Mouse (Mus musculus): Measurements from ENCODE around the gene Sdad1. TPM values are rescaled to one million over a fixed set of nuclear protein-coding genes. Genes with fewer than 3 reads are reported as not detected.
"Not testable (repeated sequence)": the region's sequence is repeated elsewhere in the genome, so short reads cannot be mapped to it uniquely, and the experiment has no call there.

The Sdad1 gene
- polyA plus RNA-seq (2014; fragmentation: Nextera tagmentation; extraction: Ambion mirVana) = 29.9 and 38.8 TPM in 2 replicates

GRCm38 (mm10) chr5:92309681-92310511, at the start of gene Sdad1:
Gene Sdad1 (minus strand): TSS chr5:92310479.
- Histone ChIP-seq H3K36me3 (ENCODE audit: control insufficient read depth, insufficient read depth, low read length) (peaks cover 5% of the 10 kb centered on the region; the same call in 1 of the 2 replicates), H3K27ac (replicated peaks; ENCODE audit: low read depth, low read length) (peak within 1 kb of the TSS; percentile 41; the same call in 1 of the 2 replicates), H3K27me3 (ENCODE audit: control insufficient read depth, insufficient read depth, low read length) (no peaks in the 10 kb centered on the region), H3K9ac (replicated peaks; ENCODE audit: low read length) (peak within 1 kb of the TSS; percentile 72), H3K4me3 (replicated peaks; ENCODE audit: low read depth, low read length) (peak within 1 kb of the TSS; percentile 87), H3K4me1 (ENCODE audit: control insufficient read depth, insufficient read depth, low read length) (peaks cover 10% of the 10 kb centered on the region), H3K9me3 (ENCODE audit: control insufficient read depth, low read length) (no peaks in the 10 kb centered on the region), H3K4me2 (ENCODE audit: low read length) (peak within 1 kb of the TSS; percentile 76)
- WGBS = 2% methylated on average over 41 of the region's 41 CpGs
- ATAC-seq (ENCODE audit: low FRiP score, low TSS enrichment) = peak; percentile 94
- peak; percentile 97 for DNase-seq

GRCm38 (mm10) chr5:92358767-92359455, 48.6 kb upstream of the Sdad1 start:
- no peak for DNase-seq
- WGBS = 76% methylated on average over 11 of the region's 11 CpGs
- Histone ChIP-seq H3K4me2 (ENCODE audit: low read length) (no peak overlapping the region), H3K27ac (replicated peaks; ENCODE audit: low read depth, low read length) (no peak overlapping the region), H3K9me3 (ENCODE audit: control insufficient read depth, low read length) (no peaks in the 10 kb centered on the region), H3K4me1 (ENCODE audit: control insufficient read depth, insufficient read depth, low read length) (no peaks in the 10 kb centered on the region), H3K4me3 (replicated peaks; ENCODE audit: low read depth, low read length) (no peak overlapping the region), H3K27me3 (ENCODE audit: control insufficient read depth, insufficient read depth, low read length) (no peaks in the 10 kb centered on the region), H3K9ac (replicated peaks; ENCODE audit: low read length) (no peak overlapping the region), H3K36me3 (ENCODE audit: control insufficient read depth, insufficient read depth, low read length) (no peaks in the 10 kb centered on the region)
- no peak for ATAC-seq (ENCODE audit: low FRiP score, low TSS enrichment)

GRCm38 (mm10) chr5:92358033-92358432, 47.8 kb upstream of the Sdad1 start:
- ATAC-seq (ENCODE audit: low FRiP score, low TSS enrichment) = no peak
- Histone ChIP-seq H3K9ac (replicated peaks; ENCODE audit: low read length) (no peak overlapping the region), H3K27me3 (ENCODE audit: control insufficient read depth, insufficient read depth, low read length) (no peaks in the 10 kb centered on the region), H3K4me3 (replicated peaks; ENCODE audit: low read depth, low read length) (no peak overlapping the region), H3K36me3 (ENCODE audit: control insufficient read depth, insufficient read depth, low read length) (no peaks in the 10 kb centered on the region), H3K9me3 (ENCODE audit: control insufficient read depth, low read length) (no peaks in the 10 kb centered on the region), H3K27ac (replicated peaks; ENCODE audit: low read depth, low read length) (no peak overlapping the region), H3K4me1 (ENCODE audit: control insufficient read depth, insufficient read depth, low read length) (no peaks in the 10 kb centered on the region), H3K4me2 (ENCODE audit: low read length) (no peak overlapping the region)
- DNase-seq = no peak
- 64% methylated on average over 12 of the region's 12 CpGs for WGBS

- Histone ChIP-seq H3K9me3 (ENCODE audit: control insufficient read depth, low read length) (no peaks in the 10 kb centered on the region), H3K9ac (replicated peaks; ENCODE audit: low read length) (no peak overlapping the region), H3K4me3 (replicated peaks; ENCODE audit: low read depth, low read length) (no peak overlapping the region), H3K27ac (replicated peaks; ENCODE audit: low read depth, low read length) (no peak overlapping the region), H3K4me1 (ENCODE audit: control insufficient read depth, insufficient read depth, low read length) (0 out of 2 replicates have a peak, but pooled peaks cover 3% of the 10 kb centered on the region), H3K27me3 (ENCODE audit: control insufficient read depth, insufficient read depth, low read length) (peaks cover 3% of the 10 kb centered on the region; the same call in 1 of the 2 replicates), H3K4me2 (ENCODE audit: low read length) (no peak overlapping the region), H3K36me3 (ENCODE audit: control insufficient read depth, insufficient read depth, low read length) (no peaks in the 10 kb centered on the region)
- DNase-seq (peak; percentile 18), ATAC-seq (ENCODE audit: low FRiP score, low TSS enrichment) (no peak)
- 63% methylated on average over 11 of the region's 11 CpGs for WGBS
These were observed 43.2 kb upstream of the Sdad1 start for GRCm38 (mm10) chr5:92353517-92353916.

- H3K27me3 ChIP-seq (ENCODE audit: control insufficient read depth, insufficient read depth, low read length); H3K4me2 ChIP-seq (ENCODE audit: low read length); H3K4me1 ChIP-seq (ENCODE audit: control insufficient read depth, insufficient read depth, low read length); H3K9ac ChIP-seq (replicated peaks; ENCODE audit: low read length); H3K27ac ChIP-seq (replicated peaks; ENCODE audit: low read depth, low read length); DNase-seq; H3K9me3 ChIP-seq (ENCODE audit: control insufficient read depth, low read length); ATAC-seq (ENCODE audit: low FRiP score, low TSS enrichment); H3K36me3 ChIP-seq (ENCODE audit: control insufficient read depth, insufficient read depth, low read length); H3K4me3 ChIP-seq (replicated peaks; ENCODE audit: low read depth, low read length): not testable (repeated sequence)
- 85% methylated on average over 4 of the region's 4 CpGs for WGBS
These were observed 42.4 kb upstream of the Sdad1 start for GRCm38 (mm10) chr5:92352716-92353115.

- 0 out of 2 replicates have a peak, but pooled peaks cover 3% of the 10 kb centered on the region for H3K4me1 ChIP-seq (ENCODE audit: control insufficient read depth, insufficient read depth, low read length)
- H3K4me2 ChIP-seq (ENCODE audit: low read length) = no peak overlapping the region
- no peak for DNase-seq
- peaks cover 3% of the 10 kb centered on the region; the same call in 1 of the 2 replicates for H3K27me3 ChIP-seq (ENCODE audit: control insufficient read depth, insufficient read depth, low read length)
- ATAC-seq (ENCODE audit: low FRiP score, low TSS enrichment) = no peak
- H3K27ac ChIP-seq (replicated peaks; ENCODE audit: low read depth, low read length) = no peak overlapping the region
- H3K4me3 ChIP-seq (replicated peaks; ENCODE audit: low read depth, low read length) = no peak overlapping the region
- no peaks in the 10 kb centered on the region for H3K36me3 ChIP-seq (ENCODE audit: control insufficient read depth, insufficient read depth, low read length)
- no peak overlapping the region for H3K9ac ChIP-seq (replicated peaks; ENCODE audit: low read length)
- 85% methylated on average over 7 of the region's 7 CpGs for WGBS
- H3K9me3 ChIP-seq (ENCODE audit: control insufficient read depth, low read length) = no peaks in the 10 kb centered on the region
These were observed 39.5 kb upstream of the Sdad1 start for GRCm38 (mm10) chr5:92349731-92350130.

- H3K27ac ChIP-seq (replicated peaks; ENCODE audit: low read depth, low read length) = no peak within 1 kb of the TSS
- 0 out of 2 replicates have a peak, but pooled peaks cover 3% of the 10 kb centered on the region for H3K4me1 ChIP-seq (ENCODE audit: control insufficient read depth, insufficient read depth, low read length)
- DNase-seq (peak; percentile 62), ATAC-seq (ENCODE audit: low FRiP score, low TSS enrichment) (no peak)
- H3K9ac ChIP-seq (replicated peaks; ENCODE audit: low read length) = no peak within 1 kb of the TSS
- peaks cover 3% of the 10 kb centered on the region; the same call in 1 of the 2 replicates for H3K27me3 ChIP-seq (ENCODE audit: control insufficient read depth, insufficient read depth, low read length)
- 0 out of 2 replicates have a peak within 1 kb of the TSS, but pooled peaks have one; percentile 19 for H3K4me3 ChIP-seq (replicated peaks; ENCODE audit: low read depth, low read length)
- no peaks in the 10 kb centered on the region for H3K9me3 ChIP-seq (ENCODE audit: control insufficient read depth, low read length)
- WGBS = 24% methylated on average over 14 of the region's 14 CpGs
- peak within 1 kb of the TSS; percentile 48 for H3K4me2 ChIP-seq (ENCODE audit: low read length)
- no peaks in the 10 kb centered on the region for H3K36me3 ChIP-seq (ENCODE audit: control insufficient read depth, insufficient read depth, low read length)
These were observed 38.6 kb upstream of the Sdad1 start, which contains the start of gene Cxcl10 for GRCm38 (mm10) chr5:92348794-92349413. Gene Cxcl10 (minus strand): TSS chr5:92348889.

GRCm38 (mm10) chr5:92345006-92345405, 34.7 kb upstream of the Sdad1 start:
- Histone ChIP-seq H3K4me1 (ENCODE audit: control insufficient read depth, insufficient read depth, low read length) (0 out of 2 replicates have a peak, but pooled peaks cover 3% of the 10 kb centered on the region), H3K4me3 (replicated peaks; ENCODE audit: low read depth, low read length) (no peak overlapping the region), H3K9me3 (ENCODE audit: control insufficient read depth, low read length) (no peaks in the 10 kb centered on the region), H3K9ac (replicated peaks; ENCODE audit: low read length) (no peak overlapping the region), H3K27me3 (ENCODE audit: control insufficient read depth, insufficient read depth, low read length) (peaks cover 3% of the 10 kb centered on the region; the same call in 1 of the 2 replicates), H3K4me2 (ENCODE audit: low read length) (no peak overlapping the region), H3K36me3 (ENCODE audit: control insufficient read depth, insufficient read depth, low read length) (no peaks in the 10 kb centered on the region), H3K27ac (replicated peaks; ENCODE audit: low read depth, low read length) (no peak overlapping the region)
- 86% methylated on average over 8 of the region's 8 CpGs for WGBS
- DNase-seq (no peak), ATAC-seq (ENCODE audit: low FRiP score, low TSS enrichment) (no peak)

All from midbrain, embryonic 14.5 days (tissue).